Mouse (Mus musculus): ENCODE measurements around the gene Hist1h4d.
"Not testable (repeated sequence)": the region's sequence is repeated elsewhere in the genome, so short reads cannot be mapped to it uniquely, and the experiment has no call there.

DNA sequence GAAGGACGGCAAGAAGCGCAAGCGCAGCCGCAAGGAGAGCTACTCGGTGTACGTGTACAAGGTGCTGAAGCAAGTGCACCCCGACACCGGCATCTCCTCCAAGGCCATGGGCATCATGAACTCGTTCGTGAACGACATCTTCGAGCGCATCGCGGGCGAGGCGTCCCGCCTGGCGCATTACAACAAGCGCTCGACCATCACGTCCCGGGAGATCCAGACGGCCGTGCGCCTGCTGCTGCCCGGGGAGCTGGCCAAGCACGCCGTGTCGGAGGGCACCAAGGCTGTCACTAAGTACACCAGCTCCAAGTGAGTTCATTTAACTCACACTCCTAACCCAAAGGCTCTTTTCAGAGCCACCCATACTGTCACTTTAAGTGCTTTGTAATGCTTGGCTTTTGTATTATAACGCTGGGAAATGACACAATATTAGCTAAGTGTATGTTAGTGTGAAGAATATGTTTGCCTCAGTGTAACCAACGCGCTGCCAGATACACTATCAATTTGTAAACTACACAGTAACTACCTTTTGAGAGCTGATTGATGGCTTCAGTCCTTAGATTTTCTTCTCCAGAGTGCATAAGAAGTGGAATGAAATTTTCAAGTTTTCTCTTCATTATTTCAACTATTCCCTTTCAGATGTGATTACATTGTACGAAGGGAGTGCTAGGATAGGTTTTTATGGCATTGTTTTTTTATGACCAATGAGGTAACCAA, 9.7 kb upstream of the Hist1h4d start:
- TF ChIP-seq CTCF (IDR thresholded peaks at IDR 0.05; ENCODE audit: low read depth) = not testable (repeated sequence)
- peak; percentile 56 for TF ChIP-seq EP300 (IDR thresholded peaks at IDR 0.05; ENCODE audit: low read depth)

All from liver, embryonic 14.5 days (tissue).